Mouse (Mus musculus) gastrocnemius, postnatal 4 days (tissue): Measurements from ENCODE around the gene Nostrin. TPM values are rescaled to one million over a fixed set of nuclear protein-coding genes. Genes with fewer than 3 reads are reported as not detected.

Experiments used
- DNase-seq, 2 experiments: peaks; one replicate each; pipeline ENCODE4 v3.0.0; 2021 to 2022; ENCODE audit warnings: low spot score in 2 of 2, mixed read lengths in 2 of 2
- long read RNA-seq, 2 experiments: library from polyadenylated mRNA; stranded (forward); transcript quantifications; one replicate each; pipeline ENCODE4 v2.0.0; 2021
- total RNA-seq, 2 experiments: library from RNA; stranded (reverse); gene quantifications; 2 replicates each; pipeline ENCODE4 v1.2.3; 2021

The Nostrin gene
- total RNA-seq = 1 to 10 TPM; 2.7 to 3.0 TPM
- long read RNA-seq, experiment 1, partial matches to known transcripts = 1 of 5 reads
- long read RNA-seq, experiment 1, other reads (novel, unspliced or antisense) = 0 of 5 reads
- long read RNA-seq, experiment 2, partial matches to known transcripts = 1 of 3 reads
- long read RNA-seq, experiment 2, other reads (novel, unspliced or antisense) = 0 of 3 reads

DNA sequence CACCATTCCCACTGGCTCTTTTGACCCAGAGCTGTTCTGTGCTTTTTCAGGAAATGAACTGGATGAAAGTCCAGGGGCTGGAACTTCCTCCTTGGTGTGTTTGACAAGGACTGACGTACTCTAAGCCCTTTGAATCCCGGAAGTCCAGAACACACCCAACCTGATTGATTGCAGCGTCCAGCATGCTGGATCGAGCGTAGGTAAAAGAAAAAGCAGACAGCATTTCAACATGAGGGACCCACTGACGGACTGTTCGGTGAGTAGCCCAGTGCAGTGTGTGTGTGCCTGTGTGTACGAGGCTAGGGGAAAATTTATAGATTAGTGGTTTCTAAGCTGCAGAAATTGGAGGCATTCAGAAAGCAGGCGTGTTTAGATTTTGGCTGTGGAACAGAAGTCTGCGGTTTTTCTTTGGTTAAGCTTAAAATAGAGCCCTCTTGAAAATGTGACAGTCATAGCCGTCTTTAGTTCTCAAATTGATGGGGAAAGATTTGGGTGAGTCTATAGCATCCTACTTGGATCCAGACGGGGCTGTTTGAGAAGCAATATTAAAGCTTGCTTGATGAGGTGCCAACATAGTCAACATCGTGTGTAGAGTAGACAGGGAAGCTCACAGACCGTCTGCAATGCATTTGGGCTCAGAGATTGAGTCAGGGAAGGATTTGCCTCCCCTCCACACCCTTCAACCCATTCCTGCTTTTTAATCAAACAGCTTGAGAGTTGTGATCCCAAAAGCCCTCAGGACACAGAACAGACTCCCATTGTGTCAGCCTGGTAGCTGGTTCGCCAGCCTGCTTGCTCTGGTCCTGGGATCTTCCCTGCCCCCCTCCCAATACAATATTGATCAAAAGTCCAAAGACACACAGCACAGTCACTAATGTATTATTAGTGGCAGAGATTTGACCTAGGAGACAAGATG is at the start of gene Nostrin:
Gene Nostrin, plus strand, starts transcription at position 140 of the 916 bp plus-strand sequence.
- no peak for DNase-seq

DNA sequence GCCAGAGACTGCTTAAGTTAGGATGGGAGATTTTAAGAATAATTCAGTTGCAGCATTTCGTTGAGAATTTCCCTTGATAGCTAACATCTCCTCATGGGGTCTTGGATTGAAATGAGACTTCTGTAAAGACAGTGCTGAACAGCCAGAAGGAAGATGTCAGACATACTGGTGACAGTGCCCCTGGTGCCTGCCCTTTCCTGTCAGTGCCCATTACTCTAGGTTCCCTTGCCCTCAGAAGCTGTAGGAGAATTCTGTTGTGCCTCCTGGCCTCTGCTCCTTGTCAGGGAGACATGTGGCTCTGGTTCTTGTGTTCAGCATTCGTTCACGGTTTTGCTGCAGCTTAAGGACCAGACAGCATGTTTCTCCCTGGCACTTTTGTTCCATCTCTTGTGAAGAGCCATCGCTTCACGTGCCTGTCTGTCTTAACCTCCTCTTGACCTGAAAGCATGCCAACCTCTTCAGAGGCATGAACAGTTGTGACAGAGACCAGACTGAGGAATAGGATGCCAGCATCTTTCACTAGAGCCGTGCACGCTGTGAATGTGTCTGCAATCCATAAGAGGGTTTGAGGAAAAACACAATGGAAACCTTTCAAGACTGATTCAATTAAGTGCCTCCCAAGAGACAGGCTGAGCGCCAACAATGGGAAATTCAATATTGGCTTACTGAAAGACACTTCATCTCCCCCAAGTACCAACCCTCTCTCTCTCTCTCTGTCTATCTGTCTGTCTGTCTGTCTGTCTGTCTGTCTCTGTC is 48.9 kb upstream of the Nostrin start:
- no peak for DNase-seq

DNA sequence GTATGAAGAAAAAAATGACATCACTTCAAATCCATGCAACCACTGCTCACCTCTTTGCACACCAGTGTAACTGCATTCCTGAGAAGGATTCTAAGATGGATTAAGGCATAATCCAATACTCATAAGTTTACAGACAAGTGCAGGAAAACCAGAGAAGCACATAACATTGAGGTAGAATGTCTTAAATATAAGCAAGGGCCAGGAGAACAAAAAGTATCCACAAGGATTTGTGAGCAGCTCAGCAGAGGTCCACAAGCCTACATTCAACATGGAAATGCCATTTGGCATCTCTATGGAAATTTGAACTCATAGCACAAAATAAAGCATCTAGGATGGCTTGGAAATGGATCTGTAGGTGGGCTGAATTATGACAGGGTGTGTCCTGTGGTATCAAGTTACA is 39.8 kb upstream of the Nostrin start:
- no peak for DNase-seq

DNA sequence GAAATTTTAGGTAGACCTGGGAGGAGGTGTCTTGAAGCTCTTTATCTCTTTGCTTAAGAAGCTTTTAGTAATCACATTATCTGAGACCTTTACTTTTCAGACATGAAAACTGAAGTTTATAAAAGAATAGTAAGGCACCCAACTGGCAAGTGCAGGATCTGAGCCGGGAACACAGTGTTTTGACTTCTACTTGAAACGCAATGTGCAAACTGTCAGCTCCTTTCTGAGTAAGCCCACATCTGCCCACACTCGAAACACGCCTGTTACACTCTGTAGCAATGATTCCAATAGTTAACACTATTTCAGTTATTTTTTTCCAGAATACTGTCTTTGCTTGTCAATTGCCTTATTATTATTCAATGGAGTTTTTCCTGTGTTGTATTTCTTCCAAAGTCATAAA is 38.8 kb upstream of the Nostrin start:
- DNase-seq = no peak

DNA sequence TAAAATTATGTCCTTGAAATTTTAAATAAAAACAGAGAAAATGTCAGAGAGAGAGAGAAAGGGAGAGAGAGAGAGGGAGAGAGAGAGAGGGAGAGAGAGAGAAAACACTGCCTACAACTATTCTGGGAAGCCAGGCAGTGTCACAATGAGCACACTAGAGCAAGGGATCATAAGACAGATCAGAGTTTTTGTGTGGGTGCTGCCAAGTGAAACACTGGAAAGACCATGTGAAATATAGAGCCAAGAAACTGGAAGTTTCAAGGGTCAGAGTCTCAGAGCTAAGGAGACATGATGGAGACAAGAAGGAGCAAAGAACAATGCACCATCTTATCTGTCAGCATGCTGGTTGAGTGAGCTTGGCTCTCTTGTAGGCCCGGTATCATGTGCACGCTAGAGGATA is 38.1 kb upstream of the Nostrin start:
- no peak for DNase-seq

DNA sequence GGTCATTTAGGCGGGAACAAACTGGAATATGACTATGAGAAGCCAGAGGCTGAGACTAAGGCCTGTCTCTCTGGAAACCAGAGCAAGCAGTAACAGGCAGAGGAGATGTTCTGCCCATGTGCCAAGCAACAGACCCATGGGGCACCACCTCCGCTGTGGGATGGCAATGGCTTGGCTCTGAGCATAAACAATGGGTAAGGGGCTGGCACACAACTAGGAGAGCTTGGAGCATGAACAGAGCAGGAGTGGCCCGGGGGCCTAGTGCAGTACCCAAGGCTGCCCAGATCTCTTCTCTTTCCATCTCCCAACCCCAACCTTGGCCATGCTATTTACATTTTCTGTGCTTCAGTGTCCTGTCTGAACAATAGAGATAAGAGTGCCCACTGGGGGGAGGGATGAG is 36.9 kb upstream of the Nostrin start:
- no peak for DNase-seq

DNA sequence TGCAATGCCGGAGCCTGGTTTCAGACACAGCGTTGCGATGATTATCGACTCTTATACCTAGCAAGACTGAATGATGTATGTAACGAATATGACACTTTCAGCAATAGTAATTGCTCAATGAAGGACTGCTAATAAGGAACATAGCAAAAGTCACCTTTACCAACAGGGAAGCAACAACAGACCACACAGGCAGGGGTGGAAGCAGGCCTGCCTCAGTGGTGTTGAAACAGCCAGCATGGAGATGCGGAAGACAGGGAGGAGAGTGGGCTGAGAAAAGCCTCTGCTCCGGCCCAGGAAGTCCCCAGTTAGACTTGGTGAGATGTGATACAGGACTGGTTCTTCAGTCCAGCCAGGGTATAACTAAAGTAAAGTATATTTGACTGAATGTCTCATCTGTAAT is 36.5 kb upstream of the Nostrin start:
- DNase-seq = no peak

DNA sequence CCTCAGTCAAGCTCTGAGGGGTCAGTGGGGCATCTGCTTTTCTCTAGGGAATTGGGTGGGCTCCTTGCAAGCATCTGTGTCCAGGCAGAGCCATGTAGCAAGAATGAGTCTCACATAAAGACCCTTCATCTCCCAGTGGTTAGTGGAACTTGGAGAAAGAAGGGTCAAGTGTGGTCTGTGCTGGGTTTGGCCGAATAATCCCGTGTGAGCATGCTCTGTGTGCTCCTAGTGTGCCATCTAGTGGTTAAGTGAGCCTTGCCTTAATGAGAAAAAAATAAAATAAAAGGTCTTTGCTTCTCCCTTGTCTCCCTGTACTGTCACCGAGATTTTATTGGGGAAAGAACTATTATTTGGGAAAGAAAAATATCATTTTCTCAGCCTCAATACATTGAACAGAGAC is 34.9 kb upstream of the Nostrin start:
- peak in 1 of 2 experiments; percentile 38 for DNase-seq

DNA sequence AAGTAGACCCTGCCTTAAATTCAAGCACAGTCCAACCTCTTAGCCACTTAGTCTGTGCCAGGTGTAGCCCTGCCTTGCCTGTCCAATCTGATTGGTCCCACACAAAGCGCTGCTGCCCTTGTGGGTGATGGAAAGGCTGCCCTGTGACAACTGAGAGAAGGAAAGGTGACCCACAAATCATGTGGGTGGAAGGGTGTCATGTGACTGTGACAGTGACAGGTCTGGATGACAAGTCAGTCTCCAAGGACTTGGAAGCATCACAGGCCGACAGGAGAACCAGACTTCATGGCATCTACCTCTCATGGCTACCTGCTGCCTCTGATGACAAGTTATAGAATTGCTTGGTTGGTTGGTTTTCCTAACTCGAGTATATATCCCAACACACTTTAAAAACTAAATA is 32.1 kb upstream of the Nostrin start:
- DNase-seq = no peak

DNA sequence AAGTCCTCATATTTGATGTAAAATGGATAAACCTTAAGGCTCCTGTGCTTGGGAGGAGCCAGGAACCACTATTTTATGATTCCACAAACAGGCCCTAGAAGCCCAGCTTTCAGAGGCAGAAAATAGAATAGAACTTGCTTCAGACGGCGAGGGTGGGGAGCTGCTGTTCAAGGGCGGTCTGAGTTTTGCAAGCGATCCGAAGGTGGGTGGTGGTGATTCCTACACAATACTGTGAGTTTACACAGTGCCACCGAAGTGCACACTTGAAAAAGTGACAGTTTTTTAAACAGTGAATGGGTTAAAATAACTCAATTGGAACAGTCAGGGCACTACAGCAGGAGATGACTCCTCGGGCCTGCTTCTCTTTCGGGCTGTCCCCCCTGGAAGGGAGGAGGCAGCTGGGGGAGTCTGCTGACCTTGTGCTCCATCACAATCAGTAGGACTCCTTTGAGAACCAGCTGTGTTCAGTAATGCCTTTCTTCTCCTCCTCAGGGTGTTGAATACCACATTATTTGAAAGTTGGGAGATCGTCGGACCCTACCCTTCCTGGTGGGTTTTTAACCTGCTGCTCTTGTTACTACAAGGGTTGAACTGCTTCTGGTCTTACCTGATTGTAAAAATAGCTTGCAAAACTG is 31.0 kb upstream of the Nostrin start:
- no peak for DNase-seq

DNA sequence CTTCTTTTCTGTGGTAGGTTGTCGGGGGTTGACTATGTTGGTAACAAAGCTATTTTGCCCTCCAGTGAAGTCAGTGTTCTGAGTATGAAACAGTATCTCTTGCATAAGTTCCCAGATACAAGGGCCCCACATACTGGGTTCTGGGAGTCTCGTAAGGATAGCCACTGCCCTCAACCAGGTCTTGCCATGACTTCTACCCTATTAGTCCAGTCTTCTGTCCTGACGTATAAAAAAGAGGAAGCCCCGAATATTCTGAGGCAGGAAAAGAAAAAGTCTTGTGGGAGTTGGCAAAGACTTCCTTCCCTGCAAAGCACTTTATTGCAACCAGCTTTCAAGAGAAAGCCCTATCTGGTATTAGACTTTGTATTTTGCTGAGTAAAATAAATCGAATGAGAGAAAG is 26.4 kb upstream of the Nostrin start:
- no peak for DNase-seq

DNA sequence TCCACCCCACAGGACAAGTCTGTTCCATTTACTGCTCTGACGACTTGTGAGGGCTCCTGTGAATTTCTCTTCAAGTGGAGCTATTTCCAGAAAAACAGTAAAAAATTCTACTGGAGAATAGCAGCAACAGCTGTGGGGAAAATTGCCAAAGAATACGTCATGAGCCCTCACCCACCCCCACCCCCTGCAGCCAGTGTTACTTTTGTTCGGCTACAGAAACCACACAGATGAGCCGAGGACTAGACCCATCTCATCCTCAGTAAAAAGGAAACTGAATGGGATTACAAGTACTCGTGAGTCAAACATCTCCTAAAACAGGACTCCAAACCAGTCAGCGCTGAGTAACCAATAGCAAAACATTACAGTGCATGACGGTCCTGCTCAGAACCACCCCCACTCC is 25.9 kb upstream of the Nostrin start:
- peak in 1 of 2 experiments; percentile 22 for DNase-seq

DNA sequence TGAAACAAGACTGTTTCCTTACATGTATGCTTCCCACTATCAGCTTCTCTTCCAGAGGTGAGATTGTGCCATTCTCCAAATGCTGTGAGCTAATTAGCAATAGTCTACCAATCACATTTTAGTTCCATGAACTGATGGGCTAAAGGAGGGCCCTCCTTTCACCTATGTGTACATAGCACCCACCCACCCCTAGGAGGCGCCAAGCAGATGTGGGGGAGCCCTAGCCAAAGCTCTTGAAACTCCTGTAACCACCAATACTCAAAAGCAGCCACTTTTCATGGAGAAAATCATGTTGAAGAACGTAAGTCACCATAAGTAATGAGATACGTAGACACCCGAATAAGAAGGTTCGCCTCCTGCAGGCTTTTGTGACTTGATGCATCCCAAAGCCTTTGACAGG is 23.0 kb upstream of the Nostrin start:
- DNase-seq = no peak

DNA sequence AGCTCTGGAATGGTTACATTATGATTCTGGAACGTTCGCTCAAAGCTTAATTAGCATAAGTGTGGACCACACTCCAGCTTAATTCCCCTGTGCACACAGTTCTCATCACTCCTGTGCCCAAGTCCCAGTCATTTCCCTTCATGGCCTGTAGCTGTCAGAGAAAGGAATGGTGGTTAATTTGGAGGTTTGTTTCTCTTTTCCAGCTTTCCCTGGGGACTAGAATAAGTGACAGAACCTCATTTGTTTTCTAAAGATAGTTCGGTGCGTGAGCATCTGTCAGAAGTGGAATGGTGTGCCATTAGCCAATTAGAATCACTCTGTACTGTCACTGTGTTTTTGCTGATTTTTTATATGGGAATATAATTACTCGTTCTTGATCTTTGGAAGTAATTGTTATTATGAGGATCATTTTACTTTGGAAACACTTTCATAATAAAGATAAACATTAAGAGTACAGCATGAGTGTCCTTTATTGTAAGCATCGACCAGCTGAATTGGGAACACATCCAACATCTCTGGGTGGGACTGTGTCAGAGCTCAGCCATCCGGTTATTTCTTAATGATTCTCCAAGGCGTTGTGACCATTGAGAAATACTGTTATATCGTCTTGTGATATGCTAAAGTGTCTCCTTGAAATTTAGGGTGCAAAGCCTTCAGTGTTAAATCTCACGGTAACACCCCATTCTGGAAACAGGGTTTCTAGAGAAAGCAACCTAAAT is 21.6 kb upstream of the Nostrin start:
- no peak for DNase-seq

DNA sequence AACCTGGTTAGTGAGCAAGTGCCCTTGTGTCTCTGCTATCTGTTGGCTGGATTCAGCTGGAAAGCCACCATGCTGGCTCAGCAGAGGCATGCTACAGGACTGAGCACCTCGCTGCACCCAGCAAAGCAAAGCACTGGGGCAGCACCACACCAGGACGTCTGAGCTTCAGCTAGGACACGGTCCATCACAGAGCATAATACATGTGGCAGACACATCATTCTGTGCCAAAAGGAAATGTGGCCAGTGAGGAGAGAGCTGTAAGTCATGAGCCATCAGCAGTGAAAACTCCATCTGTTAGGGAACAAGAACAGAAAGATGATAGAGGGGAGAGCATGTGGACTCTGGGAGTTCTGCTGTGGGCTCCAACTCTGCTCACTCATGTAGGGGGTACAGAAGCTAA is 19.7 kb upstream of the Nostrin start:
- DNase-seq = no peak

DNA sequence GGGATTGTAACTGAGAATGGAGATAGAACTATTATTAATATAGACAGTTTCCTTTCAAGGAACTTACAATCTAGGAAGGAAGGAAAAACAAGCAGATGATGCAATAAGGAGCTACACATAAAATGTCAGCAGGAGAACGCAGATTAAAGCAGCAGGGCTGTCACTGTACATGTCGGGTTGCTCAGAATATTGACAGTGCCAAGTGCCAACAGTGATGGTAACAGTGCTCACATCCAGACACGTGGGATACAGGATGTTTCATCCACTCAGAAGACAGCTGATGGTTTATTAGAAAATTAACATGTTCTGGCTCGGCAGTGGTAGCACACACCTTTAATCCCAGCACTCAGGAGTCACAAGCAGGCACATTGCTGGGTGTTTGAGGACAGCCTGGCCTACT is 18.8 kb upstream of the Nostrin start:
- no peak for DNase-seq

DNA sequence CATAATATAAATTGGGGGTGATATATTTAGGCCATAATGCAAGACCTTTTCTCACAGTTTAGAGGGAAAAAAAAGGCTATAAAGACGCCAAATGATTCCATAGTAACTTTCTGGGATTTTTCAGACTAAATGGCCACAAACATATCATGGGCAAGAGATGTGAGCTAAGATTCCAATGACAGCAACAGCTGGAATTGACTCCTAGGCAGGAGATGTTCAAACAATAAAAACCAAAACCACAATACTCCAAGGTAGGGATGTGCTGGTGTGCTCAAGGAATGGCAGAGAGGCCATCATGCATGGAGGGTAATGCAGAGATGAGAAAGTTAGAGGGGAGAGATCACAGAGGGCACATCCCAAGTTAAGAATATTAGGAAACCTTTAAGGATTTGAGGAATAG is 16.6 kb upstream of the Nostrin start:
- DNase-seq = no peak

DNA sequence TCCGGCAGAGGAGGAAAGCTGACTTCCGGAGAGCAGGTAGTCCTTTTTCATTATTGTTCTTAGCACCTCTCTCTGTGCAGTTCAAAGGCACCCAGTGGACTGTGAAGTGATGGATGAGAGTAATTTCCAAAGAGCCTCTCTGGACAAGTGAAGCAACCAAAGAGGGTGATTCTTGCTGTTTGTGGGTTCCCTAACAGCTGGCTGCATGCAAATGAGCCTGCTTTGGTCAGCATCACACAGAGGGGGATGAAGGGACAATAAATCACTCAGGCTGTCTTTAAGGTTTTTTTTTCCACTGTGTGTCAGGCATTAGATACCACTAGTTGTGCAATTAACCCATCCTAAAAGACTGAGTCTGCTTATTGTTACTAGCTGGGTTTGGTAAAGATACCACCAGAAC is 15.9 kb upstream of the Nostrin start:
- DNase-seq = no peak

DNA sequence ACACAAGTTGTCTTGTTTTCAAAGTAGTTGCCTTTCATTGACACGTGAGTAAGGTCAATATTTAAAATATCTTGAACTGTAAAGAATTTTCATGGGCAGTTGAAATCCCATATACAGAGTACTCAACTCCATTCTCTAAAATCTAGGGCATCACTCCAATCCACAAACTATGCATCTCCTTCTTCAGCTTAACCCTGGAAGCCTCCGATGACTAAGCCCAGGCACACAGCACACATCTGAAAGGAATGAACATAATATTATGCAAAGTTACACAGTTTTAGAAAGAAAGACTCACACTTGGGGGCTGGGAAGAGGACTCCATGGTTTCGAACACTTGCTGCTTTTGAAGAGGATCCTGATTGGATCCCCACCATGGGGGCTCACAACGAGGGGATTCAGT is 13.9 kb upstream of the Nostrin start:
- DNase-seq = no peak

DNA sequence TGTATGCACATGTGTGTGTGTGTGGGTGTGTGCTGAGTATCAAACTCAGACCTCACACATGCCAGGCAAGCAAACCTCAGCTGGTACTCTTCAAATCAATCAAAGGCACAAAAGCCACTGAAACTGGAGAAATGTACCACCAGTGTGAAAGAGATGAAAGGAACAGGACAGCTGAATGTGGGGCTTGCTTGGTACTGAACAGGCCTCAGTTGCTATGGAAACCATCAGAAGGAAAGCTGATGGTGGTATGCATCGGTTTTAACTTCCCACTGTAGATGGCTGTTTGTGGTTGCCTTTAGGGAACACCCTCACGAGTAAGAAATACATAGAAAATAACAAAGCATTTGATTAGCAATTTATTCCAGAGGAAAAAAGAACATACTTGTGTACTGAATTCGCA is 10.2 kb upstream of the Nostrin start:
- no peak for DNase-seq

DNA sequence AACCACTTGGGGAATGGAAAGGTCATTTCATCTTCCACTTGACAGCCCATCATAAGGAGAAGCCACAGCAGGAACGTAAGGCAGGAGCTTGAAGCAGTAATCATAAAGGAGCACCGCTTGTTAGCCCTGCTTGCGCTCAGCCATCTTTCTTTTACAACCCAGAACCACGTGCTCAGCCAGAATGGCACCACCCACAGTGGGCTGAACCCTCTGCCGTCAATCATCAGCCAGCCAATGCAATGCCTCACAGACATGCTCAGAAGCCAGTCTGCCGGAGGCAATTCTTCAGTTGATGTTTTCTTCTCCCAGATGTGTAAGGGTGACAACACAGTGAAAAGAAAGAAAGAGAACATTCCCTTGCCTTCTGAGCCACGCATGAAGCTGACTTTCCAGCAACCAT is 7.3 kb upstream of the Nostrin start:
- no peak for DNase-seq
